Mouse (Mus musculus) ES-CJ7 (cell line): ENCODE measurements around the gene Olfr1211.

ENCODE experiments used
- DNase-seq: peaks from one replicate; pipeline ENCODE4 v3.0.0; 2011; ENCODE audit warnings: low read depth, low spot score

The Olfr1211 gene

GRCm38 (mm10) chr2:88938011-88938410 is at the start of gene Olfr1211:
Gene Olfr1211 (minus strand): TSS chr2:88938111.
- no peak for DNase-seq

GRCm38 (mm10) chr2:88980181-88980580 is 42.3 kb upstream of the Olfr1211 start, which contains the start of gene Gm13762:
Gene Gm13762 (minus strand): TSS chr2:88980281.
- DNase-seq: no peak

DNA sequence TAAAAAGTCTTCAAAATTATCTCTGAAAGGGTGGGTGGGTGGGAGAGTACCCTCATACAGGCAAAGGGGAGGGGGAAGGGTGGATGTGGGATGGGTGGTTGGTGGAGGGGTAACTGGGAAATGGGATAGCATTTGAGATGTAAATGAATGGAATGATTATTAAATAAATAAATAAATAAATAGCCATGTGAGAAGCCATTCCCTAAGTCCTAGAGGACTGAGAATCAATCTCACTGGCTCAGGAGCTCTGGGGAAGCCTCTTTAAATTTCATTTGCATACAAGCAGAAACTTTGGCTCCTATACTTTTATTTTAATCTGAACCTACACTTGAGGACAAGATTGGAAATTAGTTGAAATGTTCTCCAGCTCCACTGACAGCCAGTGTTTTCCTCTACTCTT is 15.8 kb upstream of the Olfr1211 start, which contains the start of gene Olfr1212:
TSS of gene Olfr1212 (plus strand) at position 301 of the 400 bp plus-strand sequence.
- no peak for DNase-seq

DNA sequence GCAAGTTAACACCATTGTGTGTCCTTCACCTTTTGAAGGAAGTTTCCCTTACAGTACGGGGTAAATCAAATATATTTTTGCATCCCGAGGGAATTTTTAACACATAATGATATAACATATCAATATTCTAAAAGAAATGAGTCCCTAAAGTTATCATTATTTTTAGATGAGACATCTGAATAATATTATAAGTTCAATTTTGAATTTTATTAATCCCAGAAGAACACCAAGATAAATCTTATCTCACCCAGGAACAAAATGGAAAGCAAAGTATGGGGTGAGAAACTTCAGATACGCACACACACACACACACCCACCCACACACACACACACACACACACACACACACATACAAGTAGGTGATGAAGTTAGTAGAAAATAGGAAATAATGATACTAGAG is 22.9 kb downstream of the Olfr1211 start, which contains the start of gene Olfr1209:
TSS of gene Olfr1209 (minus strand) at position 101 of the 400 bp plus-strand sequence.
- DNase-seq: no peak

GRCm38 (mm10) chr2:88902211-88902610 is 35.7 kb downstream of the Olfr1211 start, which contains the start of gene Olfr1208:
Gene Olfr1208 (minus strand): TSS chr2:88902311.
- no peak for DNase-seq
